Mouse (Mus musculus) liver, embryonic 14.5 days (tissue): ENCODE measurements at regions not wholly inside any gene's neighbourhood (a gene's known extent, or its start where the extent isn't known, plus 50 kb on each side); places are given as distances from the start of the nearest gene placed in this dataset.

Experiments
- CTCF ChIP-seq: IDR thresholded peaks from 2 replicates; pipeline ENCODE4 v1.5.1; 2016; ENCODE audit warnings: antibody characterized with exemption, low read depth, control low read depth
- EP300 ChIP-seq: IDR thresholded peaks from 2 replicates; pipeline ENCODE4 v1.6.1; 2016; ENCODE audit warnings: antibody characterized with exemption, low read depth

GRCm38 (mm10) chr6:89059431-89059975, 157.5 kb downstream of the Tpra1 start:
- no peak for TF ChIP-seq CTCF
- no peak for TF ChIP-seq EP300
